Mouse (Mus musculus) CH12.LX (cell line): ENCODE measurements around the gene Ly6g5b. TPM values are rescaled to one million over a fixed set of nuclear protein-coding genes. Genes with fewer than 3 reads are reported as not detected.

Experiments used
- DNase-seq: peaks from one replicate; pipeline ENCODE4 v3.0.0-alpha.2; 2013; ENCODE audit errors: extremely low read depth
- H3K27ac ChIP-seq: 2 replicates; pipeline ENCODE4 v1.5.1; 2012; ENCODE audit warnings: low read depth, mild to moderate bottlenecking, control low read depth, moderate library complexity; ENCODE audit not compliant: insufficient read depth
- H3K27me3 ChIP-seq: replicated peaks from 2 replicates; pipeline ENCODE3; 2012; ENCODE audit warnings: inconsistent platforms
- H3K36me3 ChIP-seq, 2 experiments: replicated peaks in 1 of 2; 2 replicates each; pipeline versions ENCODE3 to v1.6.1; 2012; ENCODE audit warnings: inconsistent platforms in 1 of 2, low read length in 1 of 2, mild to moderate bottlenecking in 1 of 2, mixed read lengths in 1 of 2, moderate library complexity in 1 of 2; ENCODE audit not compliant: control insufficient read depth in 1 of 2, insufficient read depth in 1 of 2
- H3K4me1 ChIP-seq, 2 experiments: 2 replicates each; pipeline ENCODE4 v1.6.1; 2012; ENCODE audit warnings: inconsistent platforms in 1 of 2, moderate library complexity in 1 of 2; ENCODE audit not compliant: insufficient read depth in 2 of 2, control insufficient read depth in 1 of 2
- H3K4me2 ChIP-seq: 2 replicates; pipeline ENCODE4 v1.6.1; 2012; ENCODE audit warnings: low read depth, mild to moderate bottlenecking, control low read depth; ENCODE audit not compliant: poor library complexity, insufficient read depth, severe bottlenecking
- H3K4me3 ChIP-seq, 3 experiments: fragments of 150-350 bp in 1 of 3; sonication (generic) in 1 of 3; replicated peaks in 1 of 3; 2 replicates each; pipeline versions ENCODE3 to v1.5.1; 2011 to 2012; ENCODE audit warnings: low read depth in 2 of 3, low read length in 2 of 3, mild to moderate bottlenecking in 2 of 3, moderate library complexity in 2 of 3, control low read depth in 1 of 3, improper control_type of control experiment in 1 of 3, inconsistent platforms in 1 of 3, mixed read lengths in 1 of 3; ENCODE audit not compliant: poor library complexity in 1 of 3
- H3K79me2 ChIP-seq: replicated peaks from 2 replicates; pipeline ENCODE4 v1.6.1; 2012; ENCODE audit warnings: mild to moderate bottlenecking, moderate library complexity; ENCODE audit not compliant: control insufficient read depth, poor library complexity, insufficient read depth, severe bottlenecking; ENCODE audit errors: extremely low read depth
- H3K9ac ChIP-seq: 2 replicates; pipeline ENCODE4 v1.6.1; 2012; ENCODE audit warnings: low read depth, mild to moderate bottlenecking, control low read depth, moderate library complexity; ENCODE audit not compliant: insufficient read depth
- H3K9me3 ChIP-seq: replicated peaks from 2 replicates; pipeline ENCODE3; 2012; ENCODE audit warnings: low read length, inconsistent platforms, mixed read lengths
- CHD1 ChIP-seq: IDR thresholded peaks from 2 replicates; pipeline ENCODE4 v1.6.1; 2012; ENCODE audit warnings: low read depth, low read length, improper control_type of control experiment, inconsistent platforms
- CHD2 ChIP-seq: IDR thresholded peaks from 2 replicates; pipeline ENCODE4 v1.6.1; 2011; ENCODE audit warnings: low read length, improper control_type of control experiment
- CTCF ChIP-seq, 2 experiments: IDR thresholded peaks in 1 of 2; conservative IDR thresholded peaks in 1 of 2; 2 replicates each; pipeline ENCODE4 v1.5.1; 2011 to 2012; ENCODE audit warnings: low read depth in 2 of 2, low read length in 2 of 2, improper control_type of control experiment in 1 of 2, inconsistent platforms in 1 of 2, mild to moderate bottlenecking in 1 of 2, moderate library complexity in 1 of 2
- EP300 ChIP-seq: IDR thresholded peaks from 2 replicates; pipeline ENCODE4 v1.6.1; 2011; ENCODE audit warnings: low read length, improper control_type of control experiment
- ETS1 ChIP-seq: conservative IDR thresholded peaks from 2 replicates; pipeline ENCODE4 v1.6.1; 2012; ENCODE audit warnings: low read depth, mild to moderate bottlenecking, inconsistent platforms, low read length, improper control_type of control experiment, moderate library complexity
- HCFC1 ChIP-seq: IDR thresholded peaks from 2 replicates; pipeline ENCODE4 v1.6.1; 2012; ENCODE audit warnings: low read depth, mild to moderate bottlenecking, inconsistent platforms, low read length, improper control_type of control experiment
- JUND ChIP-seq: conservative IDR thresholded peaks from 2 replicates; pipeline ENCODE4 v1.6.1; 2011; ENCODE audit warnings: low read depth, low read length, improper control_type of control experiment
- KAT2A ChIP-seq: IDR thresholded peaks from 2 replicates; pipeline ENCODE4 v1.6.1; 2012; ENCODE audit warnings: low read length, improper control_type of control experiment, inconsistent platforms; ENCODE audit not compliant: insufficient replicate concordance
- MAFK ChIP-seq: IDR thresholded peaks from 2 replicates; pipeline ENCODE4 v1.6.1; 2011; ENCODE audit warnings: low read length, improper control_type of control experiment; ENCODE audit not compliant: insufficient replicate concordance
- MAX ChIP-seq: IDR thresholded peaks from 2 replicates; pipeline ENCODE4 v1.6.1; 2011; ENCODE audit warnings: low read length, improper control_type of control experiment
- MAZ ChIP-seq: IDR thresholded peaks from 2 replicates; pipeline ENCODE4 v1.6.1; 2012; ENCODE audit warnings: low read depth, mild to moderate bottlenecking, inconsistent platforms, low read length, improper control_type of control experiment, moderate library complexity
- MEF2A ChIP-seq: IDR thresholded peaks from 2 replicates; pipeline ENCODE4 v1.6.1; 2014; ENCODE audit warnings: low read depth, mild to moderate bottlenecking, inconsistent platforms, low read length, improper control_type of control experiment, borderline replicate concordance
- MXI1 ChIP-seq: IDR thresholded peaks from 2 replicates; pipeline ENCODE4 v1.6.1; 2011; ENCODE audit warnings: mild to moderate bottlenecking, low read depth, low read length, improper control_type of control experiment
- NELFE ChIP-seq: IDR thresholded peaks from 2 replicates; pipeline ENCODE4 v1.6.1; 2011; ENCODE audit warnings: low read depth, low read length, improper control_type of control experiment
- NRF1 ChIP-seq: IDR thresholded peaks from 2 replicates; pipeline ENCODE4 v1.6.1; 2014; ENCODE audit warnings: low read depth, mild to moderate bottlenecking, inconsistent platforms, low read length, improper control_type of control experiment, moderate library complexity
- PAX5 ChIP-seq: IDR thresholded peaks from 2 replicates; pipeline ENCODE4 v1.6.1; 2012; ENCODE audit warnings: low read length, inconsistent platforms, mixed read lengths
- POLR2AphosphoS2 ChIP-seq: IDR thresholded peaks from 2 replicates; pipeline ENCODE4 v1.6.1; 2011; ENCODE audit warnings: low read depth, low read length, improper control_type of control experiment
- RAD21 ChIP-seq: IDR thresholded peaks from 2 replicates; pipeline ENCODE4 v1.6.1; 2011; ENCODE audit warnings: low read depth, mild to moderate bottlenecking, low read length, improper control_type of control experiment, moderate library complexity
- SIN3A ChIP-seq: IDR thresholded peaks from 2 replicates; pipeline ENCODE4 v1.6.1; 2012; ENCODE audit warnings: low read length, improper control_type of control experiment, inconsistent platforms
- SMC3 ChIP-seq: IDR thresholded peaks from 2 replicates; pipeline ENCODE4 v1.6.1; 2011; ENCODE audit warnings: low read depth, low read length, improper control_type of control experiment
- TCF12 ChIP-seq: IDR thresholded peaks from 2 replicates; pipeline ENCODE4 v1.6.1; 2014; ENCODE audit warnings: low read depth, mild to moderate bottlenecking, inconsistent platforms, low read length, improper control_type of control experiment
- UBTF ChIP-seq: IDR thresholded peaks from 2 replicates; pipeline ENCODE4 v1.6.1; 2012; ENCODE audit warnings: low read depth, mild to moderate bottlenecking, inconsistent platforms, low read length, improper control_type of control experiment, moderate library complexity
- USF2 ChIP-seq: conservative IDR thresholded peaks from 2 replicates; pipeline ENCODE4 v1.6.1; 2011; ENCODE audit warnings: low read depth, low read length, improper control_type of control experiment
- ZC3H11A ChIP-seq: IDR thresholded peaks from 2 replicates; pipeline ENCODE4 v1.6.1; 2012; ENCODE audit warnings: low read depth, mild to moderate bottlenecking, inconsistent platforms, low read length, improper control_type of control experiment
- ZKSCAN1 ChIP-seq: IDR thresholded peaks from 2 replicates; pipeline ENCODE4 v1.6.1; 2012; ENCODE audit warnings: low read depth, inconsistent platforms, low read length, improper control_type of control experiment, borderline replicate concordance
- ZMIZ1 ChIP-seq: IDR thresholded peaks from 2 replicates; pipeline ENCODE4 v1.6.1; 2012; ENCODE audit warnings: low read depth, mild to moderate bottlenecking, inconsistent platforms, low read length, improper control_type of control experiment
- ZNF384 ChIP-seq: IDR thresholded peaks from 2 replicates; pipeline ENCODE4 v1.6.1; 2012; ENCODE audit warnings: low read depth, low read length, improper control_type of control experiment, inconsistent platforms
- dilution Hi-C: fragments of 300-500 bp; cut with MboI; formaldehyde crosslinking; loops from 2 replicates; pipeline ENCODE4 v1.14.3; 2020; ENCODE audit warnings: low sequenced_read_pairs; ENCODE audit not compliant: extremely low pct_unique_long_range_greater_than_20kb, extremely low pct_ligation_motif_present
- in situ Hi-C: fragments of 300-500 bp; cut with MboI; formaldehyde crosslinking; loops from 3 replicates; pipeline ENCODE4 v1.14.3; 2019; ENCODE audit warnings: low sequenced_read_pairs, low pct_ligation_motif_present, low pct_unique_long_range_greater_than_20kb, mixed read lengths
- polyA plus RNA-seq: library from polyadenylated mRNA; unstranded; fragments of >175 nt; gene quantifications from 2 replicates; pipeline ENCODE4 v1.2.1, GENCODE M21; 2012; ENCODE audit warnings: low read depth; ENCODE audit not compliant: insufficient read length
- total RNA-seq, 2 experiments: library from RNA; depleted of rRNA; stranded (reverse); fragments of 300-350 nt in 1 of 2; fragments of >200 nt in 1 of 2; gene quantifications; 2 replicates each; pipeline ENCODE4 v1.2.3; 2012 to 2014

Gene Ly6g5b
- total and polyA plus RNA-seq, 3 experiments = 0.30 to 1.1 (median 0.91) TPM

DNA sequence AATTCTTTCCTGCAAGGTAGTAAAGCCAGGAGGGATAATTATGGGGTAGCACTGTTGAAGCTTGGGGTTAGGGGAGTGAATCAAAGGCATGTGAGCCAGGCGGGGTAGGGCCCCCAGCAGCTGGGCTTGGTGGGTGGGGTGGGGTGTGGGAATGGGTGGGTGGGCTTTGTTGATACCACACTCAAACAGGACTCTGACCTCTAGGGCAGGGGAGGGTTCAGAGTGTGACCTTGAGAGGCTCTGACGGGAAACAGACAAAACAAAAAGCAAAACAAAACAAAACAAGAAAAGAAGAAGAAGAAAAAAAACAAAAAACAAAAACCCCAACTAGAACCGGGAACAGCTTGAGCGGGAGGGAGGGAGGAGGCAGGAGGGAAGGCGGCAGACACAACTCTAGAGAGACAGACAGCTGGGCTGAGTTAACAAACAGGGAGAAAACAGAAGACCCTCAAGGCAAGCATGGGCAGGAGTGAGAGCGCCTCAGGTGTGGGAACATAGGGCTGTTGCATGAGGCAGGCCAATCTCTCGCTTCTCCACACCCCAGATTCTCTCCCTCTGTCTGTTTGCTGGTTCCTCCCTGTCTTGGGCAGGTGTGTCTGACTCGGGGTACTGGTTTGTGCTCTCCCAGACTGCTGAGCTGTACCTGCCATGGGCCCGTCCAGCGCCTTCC, 38.6 kb downstream of the Ly6g5b start, which contains the start of gene Ly6g6e:
TSS of gene Ly6g6e (plus strand) at position 396 of the 670 bp plus-strand sequence.
- H3K9me3 ChIP-seq = no peaks in the 10 kb centered on the region
- no peak within 1 kb of the TSS for H3K4me3 ChIP-seq
- no peak within 1 kb of the TSS for H3K4me2 ChIP-seq
- H3K36me3 ChIP-seq = no peaks in the 10 kb centered on the region
- in situ Hi-C loops (no loop called here), dilution Hi-C loops (no loop called here)
- H3K79me2 ChIP-seq = no peaks in the 10 kb centered on the region
- peaks cover 14 to 20% of the 10 kb centered on the region in 2 experiments for H3K4me1 ChIP-seq
- no peak for DNase-seq
- H3K9ac ChIP-seq = no peak within 1 kb of the TSS
- TF ChIP-seq USF2 (no peak), TCF12 (no peak), CHD1 (no peak), MAFK (no peak), PAX5 (no peak), MAZ (no peak), CTCF (conservative IDR thresholded peaks at IDR 0.05 in 1 of 2, IDR thresholded peaks at IDR 0.05 in 1 of 2; ENCODE audit: low read depth in 2 of 2, low read length in 2 of 2) (no peak), KAT2A (no peak), CHD2 (no peak), SMC3 (no peak), POLR2AphosphoS2 (no peak), ZC3H11A (no peak), ZKSCAN1 (no peak), MEF2A (no peak), JUND (no peak), HCFC1 (no peak), ZMIZ1 (no peak), SIN3A (no peak), NELFE (no peak)
- no peak within 1 kb of the TSS for H3K27ac ChIP-seq
- no peaks in the 10 kb centered on the region for H3K27me3 ChIP-seq

DNA sequence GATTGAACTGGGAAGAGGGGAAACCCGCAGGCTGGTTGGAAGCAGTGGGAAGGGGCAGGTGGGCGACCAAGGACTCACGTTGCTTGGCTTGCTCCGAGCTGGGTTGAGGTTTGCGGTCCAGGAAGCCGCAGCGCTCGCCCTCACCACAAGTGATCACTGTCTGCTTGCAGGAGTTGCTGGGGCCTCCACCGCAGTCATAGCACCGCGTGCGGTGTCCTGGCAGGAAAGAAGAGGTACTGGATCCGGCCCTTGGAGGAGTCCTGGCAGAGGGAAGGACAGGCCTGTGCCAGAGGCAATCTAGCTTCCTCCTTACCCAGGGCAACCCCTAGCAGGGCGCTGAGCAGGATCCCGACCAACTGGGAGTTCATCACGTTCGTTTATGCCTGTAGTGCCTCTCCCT, 41.1 kb downstream of the Ly6g5b start:
- DNase-seq = no peak
- Histone ChIP-seq H3K36me3 (no peaks in the 10 kb centered on the region), H3K4me3 (no peak overlapping the region), H3K27ac (no peak overlapping the region), H3K27me3 (no peaks in the 10 kb centered on the region), H3K4me1 (peaks cover 4 to 5% of the 10 kb centered on the region in 2 experiments; a peak in 1 of 4 replicates), H3K9ac (no peak overlapping the region), H3K4me2 (no peak overlapping the region), H3K79me2 (no peaks in the 10 kb centered on the region), H3K9me3 (no peaks in the 10 kb centered on the region)
- dilution Hi-C loops = no loop called here
- TF ChIP-seq USF2 (no peak), HCFC1 (no peak), MAX (no peak), SMC3 (no peak), ETS1 (no peak), POLR2AphosphoS2 (no peak), RAD21 (no peak), ZNF384 (no peak), NRF1 (no peak), CTCF (conservative IDR thresholded peaks at IDR 0.05 in 1 of 2, IDR thresholded peaks at IDR 0.05 in 1 of 2; ENCODE audit: low read depth in 2 of 2, low read length in 2 of 2) (no peak), MXI1 (no peak), UBTF (no peak), EP300 (no peak), ZC3H11A (no peak), KAT2A (no peak), ZKSCAN1 (no peak), TCF12 (no peak), SIN3A (no peak), MAZ (no peak)
- in situ Hi-C loops = no loop called here
